Mouse (Mus musculus): ENCODE data around the gene Npy5r. TPM values are rescaled to one million over a fixed set of nuclear protein-coding genes. Genes with fewer than 3 reads are reported as not detected.

Npy5r gene
- polyA plus RNA-seq, 1 experiment from 2014 or later, result not detected

- no peak for ATAC-seq
- Histone ChIP-seq H3K36me3 (replicated peaks; ENCODE audit: insufficient read depth, low read length) (no peaks in the 10 kb centered on the region), H3K9me3 (ENCODE audit: low read length) (no peaks in the 10 kb centered on the region), H3K27ac (ENCODE audit: low read depth) (no peak overlapping the region), H3K4me2 (ENCODE audit: low read depth, low read length) (no peak overlapping the region), H3K4me1 (ENCODE audit: insufficient read depth) (no peaks in the 10 kb centered on the region), H3K27me3 (ENCODE audit: insufficient read depth, low read length) (no peaks in the 10 kb centered on the region), H3K9ac (replicated peaks) (no peak overlapping the region), H3K4me3 (ENCODE audit: low read depth, low read length) (no peak overlapping the region)
- TF ChIP-seq EP300 (IDR thresholded peaks at IDR 0.05; ENCODE audit: low read depth), result no peak
- TF ChIP-seq CTCF (IDR thresholded peaks at IDR 0.05; ENCODE audit: low read depth), result no peak
- 57% methylated on average over 1 of the region's 1 CpGs for WGBS (ENCODE audit: insufficient replicate concordance)
- no peak for DNase-seq
Observed at GRCm38 (mm10) chr8:66630721-66631120, 57.2 kb downstream of the Npy5r start.

Other genes starting within 250 kb of the Npy5r start
- gene Tma16, start 201.6 kb downstream of the Npy5r start, polyA plus RNA-seq (2015; fragmentation: Nextera tagmentation; extraction: Ambion mirVana), result 5.1 and 5.7 TPM in 2 replicates
- gene Tktl2, start 176.4 kb downstream of the Npy5r start, polyA plus RNA-seq (2015; fragmentation: Nextera tagmentation; extraction: Ambion mirVana), result not detected in 2 replicates
- gene Npy1r, start 9.1 kb upstream of the Npy5r start, polyA plus RNA-seq (2015; fragmentation: Nextera tagmentation; extraction: Ambion mirVana), result 0.04 TPM in 1 of 2 replicates, not detected in the other
- 1.4 TPM in 2 replicates for gene Naf1, start 172.1 kb upstream of the Npy5r start, polyA plus RNA-seq (2015; fragmentation: Nextera tagmentation; extraction: Ambion mirVana)

Data from liver, postnatal 0 days (tissue).